Mouse (Mus musculus): ENCODE results near the gene Uprt. TPM values are rescaled to one million over a fixed set of nuclear protein-coding genes. Genes with fewer than 3 reads are reported as not detected.

Gene Uprt
- polyA plus RNA-seq, 1 experiment = 3.2 TPM

- no peak overlapping the region for H3K27ac ChIP-seq (ENCODE audit: insufficient read depth, low read depth, low read length)
- DNase-seq = no peak
- TF ChIP-seq CTCF (conservative IDR thresholded peaks at IDR 0.05; ENCODE audit: insufficient read depth, insufficient read length, low read depth, low read length) = no peak
- no peak for TF ChIP-seq POLR2A (IDR thresholded peaks at IDR 0.05; ENCODE audit: low read depth, low read length)
- H3K4me1 ChIP-seq (ENCODE audit: control insufficient read depth, insufficient read depth, low read length) = no peaks in the 10 kb centered on the region
- no peak overlapping the region for H3K4me3 ChIP-seq (ENCODE audit: insufficient read depth, low read depth, low read length)
- WGBS = 81% methylated on average over 2 of the region's 2 CpGs
- H3K27me3 ChIP-seq (replicated peaks; ENCODE audit: control insufficient read depth, insufficient read depth, low read length) = no peaks in the 10 kb centered on the region
- no peaks in the 10 kb centered on the region for H3K36me3 ChIP-seq (ENCODE audit: control insufficient read depth, insufficient read depth, low read length)
Observed at GRCm38 (mm10) chrX:104485596-104485995, 3.0 kb downstream of the Uprt start.

GRCm38 (mm10) chrX:104488036-104488435, 5.4 kb downstream of the Uprt start:
- Histone ChIP-seq H3K27me3 (replicated peaks; ENCODE audit: control insufficient read depth, insufficient read depth, low read length) (no peaks in the 10 kb centered on the region), H3K27ac (ENCODE audit: insufficient read depth, low read depth, low read length) (no peak overlapping the region), H3K4me1 (ENCODE audit: control insufficient read depth, insufficient read depth, low read length) (no peaks in the 10 kb centered on the region), H3K36me3 (ENCODE audit: control insufficient read depth, insufficient read depth, low read length) (no peaks in the 10 kb centered on the region), H3K4me3 (ENCODE audit: insufficient read depth, low read depth, low read length) (no peak overlapping the region)
- WGBS = 66% methylated on average over 3 of the region's 3 CpGs
- no peak for DNase-seq
- no peak for TF ChIP-seq POLR2A (IDR thresholded peaks at IDR 0.05; ENCODE audit: low read depth, low read length)
- TF ChIP-seq CTCF (conservative IDR thresholded peaks at IDR 0.05; ENCODE audit: insufficient read depth, insufficient read length, low read depth, low read length) = no peak

- DNase-seq = no peak
- TF ChIP-seq CTCF (conservative IDR thresholded peaks at IDR 0.05; ENCODE audit: insufficient read depth, insufficient read length, low read depth, low read length) = no peak
- TF ChIP-seq POLR2A (IDR thresholded peaks at IDR 0.05; ENCODE audit: low read depth, low read length) = no peak
- H3K4me1 ChIP-seq (ENCODE audit: control insufficient read depth, insufficient read depth, low read length) = no peaks in the 10 kb centered on the region
- 87% methylated on average over 4 of the region's 4 CpGs for WGBS
- H3K27ac ChIP-seq (ENCODE audit: insufficient read depth, low read depth, low read length) = no peak overlapping the region
- H3K4me3 ChIP-seq (ENCODE audit: insufficient read depth, low read depth, low read length) = no peak overlapping the region
- H3K36me3 ChIP-seq (ENCODE audit: control insufficient read depth, insufficient read depth, low read length) = no peaks in the 10 kb centered on the region
- H3K27me3 ChIP-seq (replicated peaks; ENCODE audit: control insufficient read depth, insufficient read depth, low read length) = no peaks in the 10 kb centered on the region
Observed at GRCm38 (mm10) chrX:104488870-104489467, 6.4 kb downstream of the Uprt start.

- no peak for TF ChIP-seq CTCF (conservative IDR thresholded peaks at IDR 0.05; ENCODE audit: insufficient read depth, insufficient read length, low read depth, low read length)
- TF ChIP-seq POLR2A (IDR thresholded peaks at IDR 0.05; ENCODE audit: low read depth, low read length) = no peak
- H3K4me3 ChIP-seq (ENCODE audit: insufficient read depth, low read depth, low read length) = no peak overlapping the region
- no peaks in the 10 kb centered on the region for H3K36me3 ChIP-seq (ENCODE audit: control insufficient read depth, insufficient read depth, low read length)
- DNase-seq = no peak
- 57% methylated on average over 4 of the region's 4 CpGs for WGBS
- H3K27me3 ChIP-seq (replicated peaks; ENCODE audit: control insufficient read depth, insufficient read depth, low read length) = no peaks in the 10 kb centered on the region
- H3K27ac ChIP-seq (ENCODE audit: insufficient read depth, low read depth, low read length) = no peak overlapping the region
- H3K4me1 ChIP-seq (ENCODE audit: control insufficient read depth, insufficient read depth, low read length) = no peaks in the 10 kb centered on the region
Observed at GRCm38 (mm10) chrX:104489626-104490355, 7.2 kb downstream of the Uprt start.

- no peak for TF ChIP-seq CTCF (conservative IDR thresholded peaks at IDR 0.05; ENCODE audit: insufficient read depth, insufficient read length, low read depth, low read length)
- no peak for TF ChIP-seq POLR2A (IDR thresholded peaks at IDR 0.05; ENCODE audit: low read depth, low read length)
- Histone ChIP-seq H3K36me3 (ENCODE audit: control insufficient read depth, insufficient read depth, low read length) (no peaks in the 10 kb centered on the region), H3K27me3 (replicated peaks; ENCODE audit: control insufficient read depth, insufficient read depth, low read length) (no peaks in the 10 kb centered on the region), H3K4me1 (ENCODE audit: control insufficient read depth, insufficient read depth, low read length) (no peaks in the 10 kb centered on the region), H3K4me3 (ENCODE audit: insufficient read depth, low read depth, low read length) (no peak overlapping the region), H3K27ac (ENCODE audit: insufficient read depth, low read depth, low read length) (no peak overlapping the region)
- 92% methylated on average over 5 of the region's 5 CpGs for WGBS
- no peak for DNase-seq
Observed at GRCm38 (mm10) chrX:104501765-104502164, 19.1 kb downstream of the Uprt start.

GRCm38 (mm10) chrX:104542635-104543034, 60.0 kb downstream of the Uprt start:
- Histone ChIP-seq H3K4me1 (ENCODE audit: control insufficient read depth, insufficient read depth, low read length) (no peaks in the 10 kb centered on the region), H3K27me3 (replicated peaks; ENCODE audit: control insufficient read depth, insufficient read depth, low read length) (no peaks in the 10 kb centered on the region), H3K4me3 (ENCODE audit: insufficient read depth, low read depth, low read length) (no peak overlapping the region), H3K27ac (ENCODE audit: insufficient read depth, low read depth, low read length) (no peak overlapping the region), H3K36me3 (ENCODE audit: control insufficient read depth, insufficient read depth, low read length) (no peaks in the 10 kb centered on the region)
- no peak for DNase-seq
- 93% methylated on average over 4 of the region's 4 CpGs for WGBS
- TF ChIP-seq CTCF (conservative IDR thresholded peaks at IDR 0.05; ENCODE audit: insufficient read depth, insufficient read length, low read depth, low read length) (no peak), POLR2A (IDR thresholded peaks at IDR 0.05; ENCODE audit: low read depth, low read length) (no peak)

GRCm38 (mm10) chrX:104543919-104544595, 61.4 kb downstream of the Uprt start:
- WGBS = 77% methylated on average over 4 of the region's 4 CpGs
- Histone ChIP-seq H3K27ac (ENCODE audit: insufficient read depth, low read depth, low read length) (no peak overlapping the region), H3K27me3 (replicated peaks; ENCODE audit: control insufficient read depth, insufficient read depth, low read length) (no peaks in the 10 kb centered on the region), H3K4me3 (ENCODE audit: insufficient read depth, low read depth, low read length) (no peak overlapping the region), H3K4me1 (ENCODE audit: control insufficient read depth, insufficient read depth, low read length) (no peaks in the 10 kb centered on the region), H3K36me3 (ENCODE audit: control insufficient read depth, insufficient read depth, low read length) (no peaks in the 10 kb centered on the region)
- DNase-seq = no peak
- no peak for TF ChIP-seq POLR2A (IDR thresholded peaks at IDR 0.05; ENCODE audit: low read depth, low read length)
- TF ChIP-seq CTCF (conservative IDR thresholded peaks at IDR 0.05; ENCODE audit: insufficient read depth, insufficient read length, low read depth, low read length) = no peak

Measured in kidney, adult 2 months (tissue).